Mouse (Mus musculus): ENCODE results near the gene Gm5800. TPM values are rescaled to one million over a fixed set of nuclear protein-coding genes. Genes with fewer than 3 reads are reported as not detected.
"Not testable (repeated sequence)": the region's sequence is repeated elsewhere in the genome, so short reads cannot be mapped to it uniquely, and the experiment has no call there.

Gene Gm5800
- polyA plus RNA-seq (2012; rRNA removed): not detected in 2 replicates

DNA sequence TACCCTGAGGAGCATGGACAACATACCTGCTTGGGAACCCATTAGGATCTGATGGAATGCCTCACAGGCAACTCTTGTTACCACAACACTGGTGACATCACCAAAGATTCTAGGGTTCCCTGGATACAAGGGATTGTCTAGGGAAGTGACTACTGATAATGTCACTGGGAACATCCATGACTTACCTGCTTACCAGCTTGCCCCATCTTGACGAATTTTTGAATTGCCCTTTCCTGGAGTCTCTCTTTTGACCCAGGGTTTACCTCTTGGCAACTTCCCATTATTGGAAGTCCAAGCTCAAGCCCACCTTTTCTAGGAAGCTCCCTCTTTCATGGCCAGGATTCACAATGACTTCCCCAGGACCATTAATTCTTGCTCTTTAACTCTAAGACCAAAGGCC is at the start of gene Gm5800:
Gene Gm5800, minus strand, starts transcription at position 101 of the 400 bp plus-strand sequence.
- no peak for DNase-seq (ENCODE audit: low read depth)

DNA sequence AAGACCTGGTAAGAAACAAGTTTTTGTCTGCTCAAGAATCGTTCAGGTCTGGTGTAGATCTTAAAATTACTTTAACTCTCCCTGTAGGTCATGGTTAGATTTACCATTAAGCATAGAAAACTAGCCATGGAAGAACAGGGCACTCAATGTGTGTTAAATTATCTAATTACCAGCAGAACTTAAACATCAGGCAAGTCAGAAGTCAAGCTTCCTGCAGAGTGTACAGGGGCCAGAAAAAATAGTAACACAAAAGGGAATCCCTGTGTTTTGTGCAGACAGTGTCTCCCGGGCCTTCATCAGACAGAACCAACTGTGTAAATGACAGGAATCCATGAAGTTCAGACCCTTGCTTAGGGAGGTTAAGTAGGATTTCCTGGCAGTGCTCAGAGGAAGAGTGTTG is 39.0 kb upstream of the Gm5800 start:
- no peak for DNase-seq (ENCODE audit: low read depth)

DNA sequence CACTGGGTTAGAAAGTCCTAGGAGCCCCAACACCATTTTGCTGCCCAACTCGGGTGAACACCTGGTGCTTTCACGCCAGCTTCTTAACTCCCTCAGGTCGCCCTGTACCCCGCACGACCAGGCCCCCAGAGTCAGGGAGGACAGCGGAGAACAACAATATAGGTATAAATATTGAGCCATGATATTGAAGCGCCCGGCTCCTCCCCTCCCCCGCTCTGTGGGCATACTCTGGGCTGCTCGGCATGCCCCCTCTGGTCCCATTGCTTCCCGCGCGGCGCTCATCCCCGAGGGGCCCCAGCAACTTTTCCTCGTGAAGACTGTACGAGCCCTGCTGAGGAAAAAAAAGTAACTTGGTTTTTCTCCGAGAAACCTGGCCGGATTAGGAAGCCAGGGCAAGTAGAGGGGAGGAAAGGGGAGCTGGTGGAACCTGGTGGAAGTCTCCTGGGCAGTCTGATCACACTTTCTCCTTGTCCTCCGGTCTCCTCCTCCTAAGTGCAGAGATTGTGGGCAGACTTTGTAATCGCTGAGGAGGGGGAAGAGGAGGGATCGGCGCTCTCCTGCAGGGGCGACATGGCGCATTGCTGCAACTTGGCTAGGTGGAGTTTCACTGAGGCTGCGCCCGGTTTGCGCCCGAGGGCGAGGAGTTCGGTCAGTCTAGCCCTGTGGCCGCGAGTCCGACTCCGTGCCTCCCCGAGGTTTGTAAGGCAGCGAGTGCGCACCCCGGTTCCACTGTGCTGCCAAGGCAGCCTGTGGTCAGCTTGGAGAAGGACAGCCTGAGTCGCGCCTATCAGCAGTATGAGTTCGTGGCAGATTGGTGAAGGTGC is 23.6 kb upstream of the Gm5800 start:
- no peak for DNase-seq (ENCODE audit: low read depth)

DNA sequence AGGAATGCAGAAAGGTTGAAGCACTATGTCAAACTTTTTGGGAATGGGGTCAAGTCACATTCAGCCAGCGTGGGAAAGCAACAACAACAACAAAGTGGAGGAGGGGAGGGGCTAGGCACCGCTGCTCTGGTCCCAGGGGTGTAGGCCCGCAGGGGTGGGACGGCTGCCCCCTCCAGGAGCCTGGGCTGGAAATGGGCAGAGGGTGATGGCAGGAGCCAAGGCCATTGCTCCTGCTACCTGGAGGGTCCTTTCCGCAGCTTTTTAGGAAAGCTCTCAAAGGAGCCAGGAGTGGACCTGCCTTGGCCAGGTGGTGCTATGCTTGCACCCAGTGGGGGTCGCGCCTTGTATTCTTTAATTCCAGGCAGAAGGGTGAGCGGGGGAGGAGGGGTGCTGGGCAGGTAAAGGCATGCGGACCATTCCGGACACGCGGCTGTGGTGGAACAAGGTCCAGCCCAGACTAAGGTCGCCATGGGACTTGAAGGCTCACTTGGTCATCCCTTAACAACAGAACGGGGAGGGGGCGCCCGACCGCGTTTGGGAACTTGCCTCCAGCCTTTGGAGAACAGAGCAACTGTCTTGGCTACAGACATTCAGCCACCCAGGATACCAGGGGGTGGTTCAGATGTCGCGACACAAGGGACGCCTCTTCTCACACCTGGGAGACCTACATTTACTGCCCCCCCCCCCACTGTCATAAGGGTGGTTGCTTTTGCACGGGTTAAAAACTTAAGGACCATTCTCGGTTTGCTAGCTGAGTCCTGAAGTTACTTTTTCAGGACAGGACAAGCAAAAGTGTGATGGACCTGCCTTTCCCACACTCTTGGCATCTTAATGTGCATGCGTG is 22.4 kb upstream of the Gm5800 start:
- no peak for DNase-seq (ENCODE audit: low read depth)

DNA sequence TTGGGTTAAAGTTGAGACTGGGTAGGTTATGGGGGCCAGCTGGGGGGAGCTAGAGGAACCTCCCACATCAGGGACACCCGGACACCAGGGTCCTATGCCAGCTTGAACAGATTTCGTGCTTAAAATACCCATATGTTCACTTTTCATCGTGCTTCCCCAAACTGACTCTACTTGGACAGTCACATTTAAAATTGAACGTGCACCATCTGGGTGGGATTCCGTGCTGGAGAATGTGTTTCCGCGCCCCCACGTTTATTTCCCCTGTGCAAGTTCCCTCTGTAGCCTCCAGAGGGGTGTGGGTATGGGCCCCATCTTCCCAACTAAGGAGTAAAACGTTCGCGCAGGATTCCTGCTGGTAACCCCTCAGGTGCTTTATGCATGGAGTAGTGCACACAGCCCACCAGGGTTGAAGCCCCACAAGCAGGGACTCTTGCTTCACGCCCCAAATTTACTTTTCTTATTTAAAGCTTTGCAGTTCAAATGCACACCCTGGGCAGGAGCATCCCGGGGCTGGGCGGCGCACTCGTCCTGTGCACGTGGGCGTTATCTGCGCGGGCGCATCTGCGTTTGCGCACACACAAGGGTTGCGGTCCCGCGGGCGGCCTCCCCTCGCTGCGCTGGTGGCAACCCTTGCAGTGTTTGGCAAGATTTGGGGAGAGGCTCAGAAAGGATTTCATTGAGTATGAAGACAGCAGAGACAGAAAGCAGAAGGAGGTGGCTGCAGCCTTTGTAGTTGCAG is 21.6 kb upstream of the Gm5800 start:
- no peak for DNase-seq (ENCODE audit: low read depth)

DNA sequence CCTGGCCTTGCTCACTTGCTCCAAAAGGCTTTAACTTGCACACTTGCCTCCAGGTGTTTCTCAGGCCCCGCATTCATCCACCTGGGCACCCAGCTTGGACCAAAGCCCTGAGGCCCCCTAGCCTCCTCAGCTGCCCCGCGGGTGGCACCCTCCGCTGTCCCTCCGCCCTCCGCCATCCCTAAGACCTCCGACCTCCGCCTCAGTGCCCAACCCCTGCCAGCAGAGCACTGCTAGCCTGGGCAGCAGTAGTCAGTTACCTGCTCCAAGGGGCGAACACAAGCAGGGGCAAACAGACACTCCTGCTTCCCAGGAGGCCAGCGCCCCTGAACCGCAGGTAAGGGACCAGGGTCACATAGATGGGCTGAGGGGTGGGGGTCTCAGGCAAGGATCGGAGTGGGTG is 21.0 kb upstream of the Gm5800 start:
- DNase-seq (ENCODE audit: low read depth): no peak

DNA sequence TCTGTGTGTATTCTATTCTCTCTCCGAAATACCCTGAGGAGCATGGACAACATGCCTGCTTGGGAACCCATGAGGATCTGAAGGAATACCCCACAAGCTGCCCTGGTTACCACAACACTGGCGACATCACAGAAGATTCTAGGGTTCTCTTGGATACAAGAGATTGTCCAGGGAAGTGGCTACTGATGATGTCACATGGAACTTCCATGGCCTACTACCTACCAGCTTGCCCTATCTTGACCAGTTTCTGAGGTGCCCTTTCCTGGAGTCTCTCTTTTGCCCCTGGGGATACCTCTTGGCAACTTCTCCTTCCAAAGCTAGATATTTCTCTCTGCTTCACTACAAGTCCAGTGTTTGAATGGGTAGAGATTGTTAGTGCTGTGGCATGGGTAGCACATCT is 21.6 kb downstream of the Gm5800 start, which contains the start of gene Gm17079:
Gene Gm17079, minus strand, starts transcription at position 101 of the 400 bp plus-strand sequence.
- DNase-seq (ENCODE audit: low read depth): not testable (repeated sequence)

DNA sequence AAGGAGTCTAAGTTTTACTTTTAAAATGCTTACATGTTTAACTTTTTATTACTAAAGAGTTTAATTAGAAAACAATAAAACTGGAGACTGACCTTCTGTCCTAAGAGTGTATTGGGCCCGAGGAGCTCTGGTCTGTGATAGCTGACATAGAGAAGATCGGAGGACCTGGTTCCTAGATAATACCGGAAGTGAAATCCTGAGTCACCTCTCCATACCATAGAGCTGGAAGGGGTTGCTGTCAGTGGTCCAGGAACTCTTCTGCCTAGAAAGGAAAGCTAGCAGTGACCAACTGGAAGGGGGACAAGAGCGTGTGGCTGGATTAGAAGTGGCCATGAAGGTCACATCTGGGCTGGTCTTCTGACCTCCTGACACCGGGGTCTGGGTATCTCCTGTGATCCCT is 39.7 kb downstream of the Gm5800 start:
- no peak for DNase-seq (ENCODE audit: low read depth)

Other genes with a start within 250 kb of the Gm5800 start
- not detected in 2 replicates for gene Gm5622, start 164.4 kb downstream of the Gm5800 start, polyA plus RNA-seq (2012; rRNA removed)
- not detected in 2 replicates for gene Gm17175, start 143.1 kb downstream of the Gm5800 start, polyA plus RNA-seq (2012; rRNA removed)
- not detected in 2 replicates for gene Gm17174, start 125.0 kb downstream of the Gm5800 start, polyA plus RNA-seq (2012; rRNA removed)
- not detected in 2 replicates for gene Gm17078, start 105.9 kb downstream of the Gm5800 start, polyA plus RNA-seq (2012; rRNA removed)
- gene Gm4181, start 81.5 kb downstream of the Gm5800 start, polyA plus RNA-seq (2012; rRNA removed): not detected in 2 replicates
- not detected in 2 replicates for gene Gm17079, start 21.7 kb downstream of the Gm5800 start, polyA plus RNA-seq (2012; rRNA removed)
- gene Ang4, start 56.4 kb upstream of the Gm5800 start, polyA plus RNA-seq (2012; rRNA removed): not detected in 2 replicates
- not detected in 2 replicates for gene AY358078, start 82.9 kb upstream of the Gm5800 start, polyA plus RNA-seq (2012; rRNA removed)
- 0.34 TPM in 1 of 2 replicates, not detected in the other for gene Ear6, start 136.5 kb upstream of the Gm5800 start, polyA plus RNA-seq (2012; rRNA removed)
- gene Mettl17, start 167.7 kb upstream of the Gm5800 start, polyA plus RNA-seq (2012; rRNA removed): 30.5 and 32.8 TPM in 2 replicates
- gene Slc39a2, start 175.7 kb upstream of the Gm5800 start, polyA plus RNA-seq (2012; rRNA removed): 0.51 and 0.77 TPM in 2 replicates
- 178 and 261 TPM in 2 replicates for gene Ndrg2, start 197.0 kb upstream of the Gm5800 start, polyA plus RNA-seq (2012; rRNA removed)
- gene Tppp2, start 201.2 kb upstream of the Gm5800 start, polyA plus RNA-seq (2012; rRNA removed): 1.6 and 2.3 TPM in 2 replicates
- gene Rnase13, start 205.6 kb upstream of the Gm5800 start, polyA plus RNA-seq (2012; rRNA removed): 210 and 501 TPM in 2 replicates